Mouse (Mus musculus) embryonic facial prominence, embryonic 11.5 days (tissue): ENCODE measurements around the gene Pcna. TPM values are rescaled to one million over a fixed set of nuclear protein-coding genes. Genes with fewer than 3 reads are reported as not detected.

ENCODE experiments used
- ATAC-seq: fragments of 200-750 bp; cut with Nextera tagmentation; replicated peaks from 2 replicates; pipeline ENCODE4 v1.8.0; 2017; ENCODE audit warnings: low read depth; ENCODE audit not compliant: insufficient number of reproducible peaks, low FRiP score, low TSS enrichment
- DNase-seq: peaks from one replicate; pipeline ENCODE4 v3.0.0-alpha.2; 2015; ENCODE audit warnings: low spot score
- H3K27ac ChIP-seq: fragments of 300-500 bp; sonication (generic); replicated peaks from 2 replicates; pipeline ENCODE4 v1.5.1; 2014; ENCODE audit warnings: mild to moderate bottlenecking, low read depth, low read length, control low read depth
- H3K27me3 ChIP-seq: fragments of 300-500 bp; sonication (generic); 2 replicates; pipeline ENCODE4 v1.6.1; 2014; ENCODE audit warnings: mild to moderate bottlenecking, low read length, moderate library complexity, mixed read lengths; ENCODE audit not compliant: control insufficient read depth, insufficient read depth
- H3K36me3 ChIP-seq: fragments of 300-500 bp; sonication (generic); replicated peaks from 2 replicates; pipeline ENCODE4 v1.6.1; 2014; ENCODE audit warnings: low read depth, mild to moderate bottlenecking, low read length, moderate library complexity, mixed read lengths; ENCODE audit not compliant: control insufficient read depth, insufficient read depth
- H3K4me1 ChIP-seq: fragments of 300-500 bp; sonication (generic); 2 replicates; pipeline ENCODE4 v1.6.1; 2014; ENCODE audit warnings: low read length, mixed read lengths; ENCODE audit not compliant: control insufficient read depth, insufficient read depth
- H3K4me2 ChIP-seq: fragments of 300-500 bp; sonication (generic); 2 replicates; pipeline ENCODE4 v1.6.1; 2014; ENCODE audit warnings: low read depth, mild to moderate bottlenecking, control low read depth, low read length, moderate library complexity
- H3K4me3 ChIP-seq: fragments of 300-500 bp; sonication (generic); 2 replicates; pipeline ENCODE4 v1.5.1; 2014; ENCODE audit warnings: low read depth, low read length, control low read depth
- H3K9ac ChIP-seq: fragments of 300-500 bp; sonication (generic); replicated peaks from 2 replicates; pipeline ENCODE4 v1.6.1; 2014; ENCODE audit warnings: mild to moderate bottlenecking, control low read depth, low read length
- H3K9me3 ChIP-seq: fragments of 300-500 bp; sonication (generic); replicated peaks from 2 replicates; pipeline ENCODE4 v1.6.1; 2016; ENCODE audit warnings: mild to moderate bottlenecking, low read length, inconsistent platforms, mixed read lengths; ENCODE audit not compliant: control insufficient read depth
- WGBS: fragments of 180-500 bp; shearing (Covaris S2); extraction: QIAGEN DNeasy Blood & Tissue Kit; methylation state at CpG from one replicate; pipeline ENCODE4 v1.1.7; 2014; 5-methylcytosine and 5-hydroxymethylcytosine counted together
- polyA plus RNA-seq: library from polyadenylated mRNA; unstranded; fragments of >200 nt; fragmentation: Nextera tagmentation; extraction: Ambion mirVana; gene quantifications from 2 replicates; pipeline ENCODE4 v1.2.1, GENCODE M21; 2014

The Pcna gene
- polyA plus RNA-seq = 385 and 425 TPM in 2 replicates

- under 1% methylated on average over 76 of the region's 79 CpGs for WGBS
- DNase-seq = peak; percentile 98
- Histone ChIP-seq H3K4me1 (no peaks in the 10 kb centered on the region), H3K36me3 (no peaks in the 10 kb centered on the region; the same call in 1 of the 2 replicates), H3K9me3 (no peaks in the 10 kb centered on the region), H3K27me3 (no peaks in the 10 kb centered on the region), H3K9ac (peak within 1 kb of the TSS; percentile 78), H3K27ac (peak within 1 kb of the TSS; percentile 62), H3K4me3 (peak within 1 kb of the TSS; percentile 68), H3K4me2 (peak within 1 kb of the TSS; percentile 53)
- ATAC-seq = peak; percentile 97
Observed at GRCm38 (mm10) chr2:132252542-132253528, at the start of gene Pcna. TSS of gene Pcna (minus strand) at chr2:132253314.

- Histone ChIP-seq H3K4me3 (no peak overlapping the region), H3K27me3 (no peaks in the 10 kb centered on the region), H3K9me3 (no peaks in the 10 kb centered on the region), H3K27ac (no peak overlapping the region), H3K4me2 (no peak overlapping the region), H3K4me1 (no peaks in the 10 kb centered on the region), H3K36me3 (peaks cover 6% of the 10 kb centered on the region), H3K9ac (no peak overlapping the region)
- ATAC-seq = no peak
- DNase-seq = no peak
- 91% methylated on average over 4 of the region's 4 CpGs for WGBS
Observed at GRCm38 (mm10) chr2:132301436-132301835, 48.3 kb upstream of the Pcna start.

DNA sequence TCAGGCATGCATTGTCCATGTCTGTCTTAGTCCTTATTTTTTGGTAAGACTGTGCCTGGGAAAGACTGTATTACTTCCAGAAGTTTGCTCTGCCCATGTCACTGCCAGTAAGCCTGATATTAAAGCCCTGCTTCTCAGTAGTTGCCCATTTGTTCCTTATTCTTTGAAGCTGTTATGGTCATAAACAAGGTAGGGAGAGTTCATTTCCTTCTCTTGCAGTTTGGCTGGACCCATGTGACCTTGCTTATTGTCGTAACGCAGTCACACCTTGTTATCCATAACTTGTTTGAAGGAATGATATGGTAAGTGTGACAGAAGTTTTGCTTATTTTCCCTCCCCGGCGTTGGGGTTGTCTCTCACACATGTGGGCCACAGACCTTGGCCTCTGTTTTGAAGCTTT is 45.1 kb upstream of the Pcna start:
- Histone ChIP-seq H3K4me2 (no peak overlapping the region), H3K27ac (no peak overlapping the region), H3K4me1 (no peaks in the 10 kb centered on the region), H3K4me3 (no peak overlapping the region), H3K9me3 (no peaks in the 10 kb centered on the region), H3K36me3 (peaks cover 4% of the 10 kb centered on the region; the same call in 1 of the 2 replicates), H3K27me3 (no peaks in the 10 kb centered on the region), H3K9ac (no peak overlapping the region)
- ATAC-seq (no peak), DNase-seq (no peak)
- WGBS = 95% methylated on average over 4 of the region's 4 CpGs

- no peak overlapping the region for H3K27ac ChIP-seq
- H3K36me3 ChIP-seq = peaks cover 4% of the 10 kb centered on the region; the same call in 1 of the 2 replicates
- no peaks in the 10 kb centered on the region for H3K9me3 ChIP-seq
- H3K27me3 ChIP-seq = no peaks in the 10 kb centered on the region
- no peak for ATAC-seq
- H3K4me3 ChIP-seq = no peak overlapping the region
- no peak overlapping the region for H3K9ac ChIP-seq
- no peak for DNase-seq
- no peak overlapping the region for H3K4me2 ChIP-seq
- H3K4me1 ChIP-seq = no peaks in the 10 kb centered on the region
- WGBS = 97% methylated on average over 10 of the region's 10 CpGs
Observed at GRCm38 (mm10) chr2:132293694-132294450, 40.8 kb upstream of the Pcna start.

DNA sequence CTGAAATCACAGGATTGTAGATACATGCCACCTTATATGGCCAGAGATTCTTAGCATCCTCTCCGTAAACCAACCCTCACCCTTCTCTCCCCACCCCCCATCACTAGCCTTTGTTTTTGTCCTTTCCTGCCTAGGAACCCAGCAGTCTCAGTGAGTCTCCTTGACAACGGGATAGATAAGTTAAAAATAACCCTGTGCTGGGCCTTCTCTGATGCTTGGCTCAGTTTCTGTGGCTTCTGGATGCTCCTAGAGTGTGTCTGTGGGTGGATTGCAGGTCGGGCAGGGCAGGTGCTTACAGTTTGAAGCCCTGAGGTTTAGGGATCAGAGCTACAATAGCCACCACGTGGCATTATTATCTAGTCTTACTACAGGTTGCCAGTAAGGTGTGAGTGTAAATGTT is 39.0 kb upstream of the Pcna start:
- Histone ChIP-seq H3K4me1 (no peaks in the 10 kb centered on the region), H3K4me3 (no peak overlapping the region), H3K9me3 (no peaks in the 10 kb centered on the region), H3K36me3 (no peaks in the 10 kb centered on the region; the same call in 1 of the 2 replicates), H3K9ac (no peak overlapping the region), H3K4me2 (no peak overlapping the region), H3K27me3 (no peaks in the 10 kb centered on the region), H3K27ac (no peak overlapping the region)
- DNase-seq (no peak), ATAC-seq (no peak)
- 44% methylated on average over 4 of the region's 4 CpGs for WGBS

DNA sequence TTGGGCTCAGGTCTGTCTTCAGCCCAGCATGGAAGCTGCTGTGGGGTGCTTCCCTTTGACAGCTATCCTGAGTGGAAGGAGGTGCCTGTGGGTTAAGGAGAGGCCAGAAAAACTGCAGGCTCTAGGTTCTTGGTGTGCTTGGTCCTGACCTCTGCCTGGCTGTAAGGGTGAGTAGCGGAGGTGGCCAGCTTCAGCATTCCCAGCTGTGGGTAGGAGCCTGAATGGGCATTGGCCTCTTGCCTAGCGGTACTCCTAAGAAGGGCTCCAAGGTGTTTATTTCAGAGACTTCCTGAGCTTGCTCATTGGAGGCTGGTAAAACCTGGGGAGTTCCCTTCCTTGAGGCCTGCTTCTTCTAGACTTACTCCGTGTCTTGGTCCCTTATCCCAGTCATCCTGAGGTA is 38.2 kb upstream of the Pcna start:
- Histone ChIP-seq H3K4me3 (no peak overlapping the region), H3K27me3 (no peaks in the 10 kb centered on the region), H3K36me3 (no peaks in the 10 kb centered on the region; the same call in 1 of the 2 replicates), H3K27ac (no peak overlapping the region), H3K4me1 (no peaks in the 10 kb centered on the region), H3K4me2 (no peak overlapping the region), H3K9ac (no peak overlapping the region), H3K9me3 (no peaks in the 10 kb centered on the region)
- no peak for DNase-seq
- no peak for ATAC-seq
- WGBS = 70% methylated on average over 3 of the region's 3 CpGs

DNA sequence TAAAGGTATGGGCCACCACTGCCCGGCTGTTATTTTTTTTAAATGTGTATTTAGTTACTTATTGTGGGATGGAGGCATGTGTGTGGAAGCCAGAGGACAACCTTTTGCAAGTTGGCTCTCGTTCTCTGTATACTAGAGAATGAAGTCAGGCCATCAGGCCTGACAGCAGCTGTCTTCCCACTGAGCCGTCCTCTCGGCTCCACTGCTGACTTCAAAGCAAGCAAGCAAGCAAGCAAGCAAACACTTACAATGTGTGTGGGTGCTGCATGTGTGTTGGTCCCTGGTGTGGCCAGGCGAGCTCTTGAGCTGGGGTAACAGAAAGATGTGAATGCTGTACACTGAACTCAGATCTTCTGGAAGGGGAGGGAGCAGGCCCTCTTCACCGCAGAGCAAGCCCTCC is 37.7 kb upstream of the Pcna start:
- H3K27me3 ChIP-seq = no peaks in the 10 kb centered on the region
- H3K27ac ChIP-seq = no peak overlapping the region
- H3K36me3 ChIP-seq = no peaks in the 10 kb centered on the region; the same call in 1 of the 2 replicates
- H3K4me2 ChIP-seq = no peak overlapping the region
- H3K4me1 ChIP-seq = no peaks in the 10 kb centered on the region
- H3K9me3 ChIP-seq = no peaks in the 10 kb centered on the region
- no peak overlapping the region for H3K9ac ChIP-seq
- WGBS = 83% methylated on average over 6 of the region's 6 CpGs
- DNase-seq (no peak), ATAC-seq (no peak)
- no peak overlapping the region for H3K4me3 ChIP-seq
